Mouse (Mus musculus): ENCODE measurements at regions not wholly inside any gene's neighbourhood (a gene's known extent, or its start where the extent isn't known, plus 50 kb on each side); places are given as distances from the start of the nearest gene placed in this dataset.

DNA sequence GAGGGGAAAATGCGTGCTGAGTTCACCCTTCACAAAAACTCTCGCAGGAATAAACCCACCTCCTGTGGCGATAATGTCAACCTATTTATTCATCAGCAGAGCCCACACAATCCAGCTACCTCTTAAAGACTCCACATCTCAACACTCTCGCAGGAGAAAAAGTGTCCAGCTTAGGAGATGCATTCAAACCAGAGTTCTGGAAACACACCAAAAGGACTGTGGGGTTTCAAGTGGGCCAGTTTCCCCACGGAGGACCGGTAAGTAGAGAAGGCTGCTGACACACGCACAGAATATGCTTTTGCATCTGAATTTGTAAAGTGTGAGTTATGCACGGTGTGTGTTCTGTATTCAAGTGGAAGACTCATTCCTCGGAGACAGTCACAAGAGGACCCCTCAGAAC lies 164.0 kb downstream of the Rpap3 start:
- no peak for TF ChIP-seq EP300 (IDR thresholded peaks at IDR 0.05; ENCODE audit: insufficient read depth, low read depth, low read length)
- TF ChIP-seq CTCF (IDR thresholded peaks at IDR 0.05; ENCODE audit: low read depth, low read length), result no peak
- TF ChIP-seq POLR2A (IDR thresholded peaks at IDR 0.05; ENCODE audit: insufficient read depth, low read length), result no peak

Data from ES-Bruce4 (cell line).